Mouse (Mus musculus) megakaryocyte, embryonic 14.5 days (primary cell): ENCODE results near the gene Myt1l. TPM values are rescaled to one million over a fixed set of nuclear protein-coding genes. Genes with fewer than 3 reads are reported as not detected.

Experiments used
- H3K27me3 ChIP-seq: replicated peaks from 2 replicates; pipeline ENCODE3; 2012; ENCODE audit warnings: inconsistent platforms
- H3K36me3 ChIP-seq: replicated peaks from 2 replicates; pipeline ENCODE3; 2012; ENCODE audit warnings: low read length, inconsistent platforms, mixed read lengths
- H3K4me1 ChIP-seq: 2 replicates; pipeline ENCODE4 v1.6.1; 2012; ENCODE audit warnings: inconsistent platforms
- H3K4me3 ChIP-seq: replicated peaks from 2 replicates; pipeline ENCODE3; 2012; ENCODE audit warnings: moderate library complexity, mild to moderate bottlenecking, inconsistent platforms
- H3K9me3 ChIP-seq: 2 replicates; pipeline ENCODE4 v1.6.1; 2012; ENCODE audit warnings: inconsistent platforms
- FLI1 ChIP-seq: IDR thresholded peaks from 2 replicates; pipeline ENCODE4 v1.6.1; 2012; ENCODE audit warnings: low read length, inconsistent platforms, mixed read lengths
- GATA1 ChIP-seq: IDR thresholded peaks from 3 replicates; pipeline ENCODE4 v1.6.1; 2012; ENCODE audit warnings: mixed read lengths, low read length, inconsistent platforms, borderline replicate concordance
- polyA plus RNA-seq: library from polyadenylated mRNA; stranded (reverse); fragments of >175 nt; gene quantifications from 2 replicates; pipeline ENCODE4 v1.2.3, GENCODE M21; 2012; ENCODE audit warnings: low replicate concordance; ENCODE audit not compliant: insufficient read depth

Myt1l gene
- polyA plus RNA-seq, 1 experiment = 0.23 TPM

DNA sequence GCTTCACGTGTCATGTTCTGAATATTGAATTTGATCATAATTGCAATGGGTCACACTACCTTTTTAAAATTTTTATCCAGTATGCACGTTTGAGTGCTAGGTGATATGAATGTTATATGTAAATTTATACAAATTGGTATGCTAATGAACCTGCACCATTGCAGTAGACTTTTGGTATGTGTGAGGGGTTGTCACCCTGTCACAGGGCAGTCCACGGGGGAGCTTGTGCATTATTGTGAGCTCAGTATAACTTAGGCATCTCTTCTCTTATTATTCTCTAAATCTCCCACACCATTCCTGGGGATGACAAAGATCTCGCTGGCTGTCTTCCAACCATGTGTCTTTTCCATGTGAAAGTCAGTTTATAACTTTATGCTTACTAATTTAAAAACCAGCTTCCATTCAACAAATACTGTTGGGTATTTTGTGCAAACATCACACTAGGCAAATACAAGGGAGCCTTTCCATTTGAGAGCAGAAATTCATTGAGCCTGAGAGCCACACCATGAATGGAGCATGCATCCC lies 222.5 kb downstream of the Myt1l start:
- no peaks in the 10 kb centered on the region for H3K4me1 ChIP-seq
- no peak for TF ChIP-seq GATA1
- TF ChIP-seq FLI1 = no peak
- no peaks in the 10 kb centered on the region for H3K27me3 ChIP-seq
- H3K9me3 ChIP-seq = 0 out of 2 replicates have a peak, but pooled peaks cover 4% of the 10 kb centered on the region
- no peaks in the 10 kb centered on the region for H3K36me3 ChIP-seq
- no peak overlapping the region for H3K4me3 ChIP-seq

GRCm38 (mm10) chr12:29755086-29755871 lies 227.1 kb downstream of the Myt1l start:
- Histone ChIP-seq H3K27me3 (no peaks in the 10 kb centered on the region), H3K4me3 (no peak overlapping the region), H3K4me1 (no peaks in the 10 kb centered on the region), H3K9me3 (peaks cover 8% of the 10 kb centered on the region; the same call in 1 of the 2 replicates), H3K36me3 (no peaks in the 10 kb centered on the region)
- TF ChIP-seq GATA1 = no peak
- no peak for TF ChIP-seq FLI1

DNA sequence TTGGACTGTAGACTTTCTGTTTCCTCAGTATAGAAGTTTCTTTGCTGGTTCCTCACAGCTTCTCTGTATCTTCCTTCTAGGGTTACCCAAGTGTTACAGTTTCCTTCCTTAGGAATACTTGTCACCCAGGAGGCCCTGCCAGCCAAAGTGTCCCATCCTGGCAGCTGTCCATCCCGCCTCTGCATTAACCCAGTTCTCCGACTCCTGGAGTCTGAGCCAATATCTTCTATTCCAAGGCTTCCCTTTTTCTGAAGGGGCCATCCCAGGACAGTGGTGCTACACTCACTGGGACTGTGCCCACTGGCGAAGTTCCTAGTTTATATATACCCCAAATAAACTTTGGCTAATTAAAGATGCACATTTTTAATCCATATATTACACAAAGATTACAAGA lies 227.7 kb downstream of the Myt1l start:
- peaks cover 11% of the 10 kb centered on the region; the same call in 1 of the 2 replicates for H3K9me3 ChIP-seq
- H3K4me3 ChIP-seq = no peak overlapping the region
- H3K27me3 ChIP-seq = no peaks in the 10 kb centered on the region
- no peaks in the 10 kb centered on the region for H3K36me3 ChIP-seq
- no peak for TF ChIP-seq FLI1
- no peak for TF ChIP-seq GATA1
- H3K4me1 ChIP-seq = no peaks in the 10 kb centered on the region

GRCm38 (mm10) chr12:29760611-29761010 lies 232.4 kb downstream of the Myt1l start:
- peaks cover 15% of the 10 kb centered on the region for H3K9me3 ChIP-seq
- H3K27me3 ChIP-seq = no peaks in the 10 kb centered on the region
- H3K4me3 ChIP-seq = no peak overlapping the region
- TF ChIP-seq FLI1 (no peak), GATA1 (no peak)
- H3K4me1 ChIP-seq = no peaks in the 10 kb centered on the region
- H3K36me3 ChIP-seq = no peaks in the 10 kb centered on the region

DNA sequence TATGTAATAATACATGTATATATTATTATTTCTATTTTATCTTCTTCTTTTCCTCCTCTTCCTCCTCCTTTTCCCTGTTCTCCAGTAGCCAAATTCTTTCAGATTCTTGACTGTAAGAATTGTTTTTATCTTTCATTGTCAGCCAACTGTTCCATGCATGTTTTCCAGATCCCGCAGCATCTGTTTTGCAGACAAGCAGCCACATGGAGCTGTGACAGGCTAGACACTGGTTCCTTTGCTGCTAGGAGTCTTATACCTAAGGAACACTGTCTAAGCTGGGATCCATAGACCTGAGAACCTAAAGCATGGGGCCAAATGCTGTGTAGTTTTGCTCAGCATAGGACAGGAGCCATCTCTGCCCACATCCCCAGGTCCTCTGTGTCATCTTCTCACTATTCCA lies 238.0 kb downstream of the Myt1l start:
- H3K9me3 ChIP-seq = peaks cover 8% of the 10 kb centered on the region
- H3K4me3 ChIP-seq = no peak overlapping the region
- TF ChIP-seq GATA1 (no peak), FLI1 (no peak)
- no peaks in the 10 kb centered on the region for H3K36me3 ChIP-seq
- no peaks in the 10 kb centered on the region for H3K27me3 ChIP-seq
- no peaks in the 10 kb centered on the region for H3K4me1 ChIP-seq

DNA sequence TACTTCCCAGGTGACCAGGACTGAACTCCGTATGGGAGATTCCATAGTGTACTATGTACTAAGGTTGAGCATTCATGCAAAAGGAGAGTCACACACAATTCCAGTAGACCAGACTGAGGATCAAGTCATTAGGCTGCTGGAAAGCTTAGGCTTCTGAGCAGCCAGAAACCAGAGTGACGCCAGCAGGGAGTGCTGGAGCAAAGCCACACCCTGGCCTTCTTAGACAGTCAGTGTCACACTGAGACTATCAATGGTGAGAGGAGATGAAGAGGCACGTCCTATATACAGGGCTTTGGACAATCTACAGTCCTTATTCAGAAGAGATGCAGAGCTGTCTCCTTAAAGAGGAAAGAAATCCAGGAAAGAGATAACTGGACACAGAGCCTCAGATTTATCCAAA lies 243.6 kb downstream of the Myt1l start:
- peaks cover 12% of the 10 kb centered on the region for H3K9me3 ChIP-seq
- no peaks in the 10 kb centered on the region for H3K27me3 ChIP-seq
- no peaks in the 10 kb centered on the region for H3K36me3 ChIP-seq
- no peak for TF ChIP-seq GATA1
- no peak for TF ChIP-seq FLI1
- no peak overlapping the region for H3K4me3 ChIP-seq
- H3K4me1 ChIP-seq = no peaks in the 10 kb centered on the region

- TF ChIP-seq GATA1 (no peak), FLI1 (no peak)
- Histone ChIP-seq H3K4me1 (no peaks in the 10 kb centered on the region), H3K27me3 (no peaks in the 10 kb centered on the region), H3K36me3 (no peaks in the 10 kb centered on the region), H3K4me3 (no peak overlapping the region), H3K9me3 (peaks cover 12% of the 10 kb centered on the region)
These were observed 244.2 kb downstream of the Myt1l start for GRCm38 (mm10) chr12:29772401-29772800.

- no peaks in the 10 kb centered on the region for H3K4me1 ChIP-seq
- H3K36me3 ChIP-seq = no peaks in the 10 kb centered on the region
- TF ChIP-seq FLI1 = no peak
- no peak for TF ChIP-seq GATA1
- H3K9me3 ChIP-seq = peaks cover 12% of the 10 kb centered on the region
- H3K27me3 ChIP-seq = no peaks in the 10 kb centered on the region
- H3K4me3 ChIP-seq = no peak overlapping the region
These were observed 250.7 kb downstream of the Myt1l start for GRCm38 (mm10) chr12:29778901-29779300.

DNA sequence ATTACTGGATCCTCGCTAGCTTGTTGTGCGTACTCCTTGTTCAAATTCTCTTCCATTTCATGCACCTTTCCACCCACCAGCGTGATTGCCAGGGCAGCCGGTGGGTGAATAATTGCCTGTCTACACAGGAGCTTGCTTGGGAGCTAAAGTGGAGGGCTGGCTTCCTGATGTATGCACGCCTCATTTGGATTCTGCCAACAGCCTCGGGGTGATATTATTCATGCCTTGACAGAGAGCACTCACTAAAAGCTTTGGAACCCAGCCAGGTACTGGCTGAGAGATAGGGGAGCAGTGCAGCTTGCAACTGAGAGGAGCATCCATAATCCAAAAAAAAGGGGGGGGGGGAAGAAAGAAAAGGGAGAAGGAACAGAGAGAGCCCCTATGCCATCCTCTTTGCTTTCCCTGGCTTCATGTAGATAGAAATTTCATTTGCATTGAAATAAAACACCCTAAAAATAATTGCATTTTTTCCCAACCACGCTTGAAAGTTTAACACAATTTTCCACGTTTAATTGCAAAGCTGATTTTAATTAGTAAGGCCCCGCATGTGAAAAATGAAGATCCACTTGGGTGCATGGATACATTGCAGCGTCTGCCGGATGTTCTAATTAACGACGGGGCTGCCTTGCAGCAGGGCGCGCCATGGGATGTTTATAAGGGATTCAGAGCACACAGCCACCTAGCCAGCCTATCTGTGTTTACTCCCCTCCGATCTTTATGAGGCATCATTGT lies 261.3 kb downstream of the Myt1l start:
- Histone ChIP-seq H3K9me3 (peaks cover 3% of the 10 kb centered on the region; the same call in 1 of the 2 replicates), H3K4me1 (no peaks in the 10 kb centered on the region)

GRCm38 (mm10) chr12:29790051-29790386 lies 261.8 kb downstream of the Myt1l start:
- Histone ChIP-seq H3K9me3 (no peaks in the 10 kb centered on the region; the same call in 1 of the 2 replicates), H3K4me3 (no peak overlapping the region), H3K4me1 (no peaks in the 10 kb centered on the region), H3K27me3 (no peaks in the 10 kb centered on the region), H3K36me3 (no peaks in the 10 kb centered on the region)
- TF ChIP-seq FLI1 (no peak), GATA1 (no peak)

More for the DNA sequence above, 261.3 kb downstream of the Myt1l start:
- Histone ChIP-seq H3K36me3 (no peaks in the 10 kb centered on the region), H3K27me3 (no peaks in the 10 kb centered on the region), H3K4me3 (no peak overlapping the region)
- TF ChIP-seq GATA1 (no peak), FLI1 (no peak)
